Mouse (Mus musculus): ENCODE data around the gene Ezr. TPM values are rescaled to one million over a fixed set of nuclear protein-coding genes. Genes with fewer than 3 reads are reported as not detected.
"Not testable (repeated sequence)": the region's sequence is repeated elsewhere in the genome, so short reads cannot be mapped to it uniquely, and the experiment has no call there.

Ezr gene
- polyA plus RNA-seq, 1 experiment = 123 TPM

- Histone ChIP-seq H3K4me3 (replicated peaks) (no peak overlapping the region), H3K27me3 (replicated peaks) (peaks cover 21% of the 10 kb centered on the region), H3K9me3 (0 out of 2 replicates have a peak, but pooled peaks cover 3% of the 10 kb centered on the region), H3K36me3 (replicated peaks; ENCODE audit: low read length) (no peaks in the 10 kb centered on the region), H3K4me1 (no peaks in the 10 kb centered on the region)
- TF ChIP-seq FLI1 (IDR thresholded peaks at IDR 0.05; ENCODE audit: low read length) = no peak
- TF ChIP-seq GATA1 (IDR thresholded peaks at IDR 0.05; ENCODE audit: borderline replicate concordance, low read length) = no peak
These were observed 53.3 kb downstream of the Ezr start for GRCm38 (mm10) chr17:6729244-6729742.

DNA sequence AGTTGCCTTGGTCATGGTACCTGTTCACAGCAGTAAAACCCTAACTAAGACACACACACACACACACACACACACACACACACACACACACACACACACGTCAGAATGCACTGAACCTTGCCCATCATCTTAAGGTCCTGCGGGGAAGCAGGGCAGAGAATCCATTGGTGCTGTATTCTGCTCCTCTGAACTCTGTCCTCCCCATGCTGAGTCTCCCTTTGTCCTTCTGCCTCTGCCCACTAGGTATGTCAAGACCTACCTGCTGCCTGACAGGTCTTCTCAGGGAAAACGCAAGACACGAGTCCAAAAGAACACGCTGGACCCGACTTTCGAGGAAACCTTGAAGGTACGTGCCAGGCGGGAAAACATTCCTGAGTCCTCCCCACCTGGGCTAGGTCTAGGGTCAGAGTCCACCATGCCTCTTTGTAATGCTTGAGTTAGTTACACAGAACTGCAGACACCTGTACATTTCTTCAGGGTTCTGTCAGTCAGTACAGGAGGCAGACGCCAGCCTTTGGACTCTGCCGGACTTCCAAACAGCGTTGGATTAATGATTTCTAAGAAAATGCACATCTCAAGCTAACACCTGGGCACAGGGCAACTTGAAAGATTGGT lies 54.5 kb downstream of the Ezr start:
- no peak for TF ChIP-seq GATA1 (IDR thresholded peaks at IDR 0.05; ENCODE audit: borderline replicate concordance, low read length)
- TF ChIP-seq FLI1 (IDR thresholded peaks at IDR 0.05; ENCODE audit: low read length) = no peak
- H3K36me3 ChIP-seq (replicated peaks; ENCODE audit: low read length) = no peaks in the 10 kb centered on the region
- no peaks in the 10 kb centered on the region for H3K4me1 ChIP-seq
- H3K9me3 ChIP-seq = 0 out of 2 replicates have a peak, but pooled peaks cover 3% of the 10 kb centered on the region
- peaks cover 16% of the 10 kb centered on the region for H3K27me3 ChIP-seq (replicated peaks)
- H3K4me3 ChIP-seq (replicated peaks) = no peak overlapping the region

GRCm38 (mm10) chr17:6713944-6714343 lies 68.6 kb downstream of the Ezr start:
- not testable (repeated sequence) for H3K27me3 ChIP-seq (replicated peaks); H3K9me3 ChIP-seq; H3K4me3 ChIP-seq (replicated peaks); H3K4me1 ChIP-seq; H3K36me3 ChIP-seq (replicated peaks; ENCODE audit: low read length)

DNA sequence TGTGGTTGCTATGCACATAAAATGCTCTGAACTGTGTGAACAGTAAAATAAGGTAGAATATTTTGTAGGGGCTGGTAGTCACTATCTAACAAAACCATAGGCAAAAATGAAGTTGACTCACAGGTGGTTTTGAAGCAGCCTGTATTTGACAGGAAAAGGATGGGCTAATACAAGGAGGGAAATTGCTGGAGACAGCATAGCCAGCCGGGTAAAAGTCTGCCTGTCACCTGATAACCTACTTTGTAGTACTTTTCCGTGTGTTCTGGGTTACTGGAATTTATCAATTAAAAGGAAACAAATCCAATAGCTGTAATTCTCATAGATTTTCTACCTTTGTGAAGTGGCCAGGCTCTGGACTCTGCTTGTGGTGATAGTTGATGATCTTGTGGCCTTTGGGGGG lies 69.1 kb downstream of the Ezr start:
- H3K4me1 ChIP-seq; H3K9me3 ChIP-seq; H3K4me3 ChIP-seq (replicated peaks); H3K27me3 ChIP-seq (replicated peaks); H3K36me3 ChIP-seq (replicated peaks; ENCODE audit: low read length): not testable (repeated sequence)

- H3K9me3 ChIP-seq; H3K36me3 ChIP-seq (replicated peaks; ENCODE audit: low read length); H3K4me3 ChIP-seq (replicated peaks); H3K4me1 ChIP-seq; H3K27me3 ChIP-seq (replicated peaks): not testable (repeated sequence)
These were observed 74.4 kb downstream of the Ezr start for GRCm38 (mm10) chr17:6708194-6708593.

- H3K27me3 ChIP-seq (replicated peaks); H3K9me3 ChIP-seq; H3K36me3 ChIP-seq (replicated peaks; ENCODE audit: low read length); H3K4me1 ChIP-seq; H3K4me3 ChIP-seq (replicated peaks): not testable (repeated sequence)
These were observed 75.2 kb downstream of the Ezr start for GRCm38 (mm10) chr17:6707422-6707821.

GRCm38 (mm10) chr17:6706448-6706847 lies 76.1 kb downstream of the Ezr start:
- not testable (repeated sequence) for H3K27me3 ChIP-seq (replicated peaks); H3K4me3 ChIP-seq (replicated peaks); H3K36me3 ChIP-seq (replicated peaks; ENCODE audit: low read length); H3K4me1 ChIP-seq; H3K9me3 ChIP-seq

- not testable (repeated sequence) for H3K4me3 ChIP-seq (replicated peaks); H3K4me1 ChIP-seq; H3K9me3 ChIP-seq; H3K36me3 ChIP-seq (replicated peaks; ENCODE audit: low read length); H3K27me3 ChIP-seq (replicated peaks)
These were observed 79.0 kb downstream of the Ezr start for GRCm38 (mm10) chr17:6703381-6704270.

DNA sequence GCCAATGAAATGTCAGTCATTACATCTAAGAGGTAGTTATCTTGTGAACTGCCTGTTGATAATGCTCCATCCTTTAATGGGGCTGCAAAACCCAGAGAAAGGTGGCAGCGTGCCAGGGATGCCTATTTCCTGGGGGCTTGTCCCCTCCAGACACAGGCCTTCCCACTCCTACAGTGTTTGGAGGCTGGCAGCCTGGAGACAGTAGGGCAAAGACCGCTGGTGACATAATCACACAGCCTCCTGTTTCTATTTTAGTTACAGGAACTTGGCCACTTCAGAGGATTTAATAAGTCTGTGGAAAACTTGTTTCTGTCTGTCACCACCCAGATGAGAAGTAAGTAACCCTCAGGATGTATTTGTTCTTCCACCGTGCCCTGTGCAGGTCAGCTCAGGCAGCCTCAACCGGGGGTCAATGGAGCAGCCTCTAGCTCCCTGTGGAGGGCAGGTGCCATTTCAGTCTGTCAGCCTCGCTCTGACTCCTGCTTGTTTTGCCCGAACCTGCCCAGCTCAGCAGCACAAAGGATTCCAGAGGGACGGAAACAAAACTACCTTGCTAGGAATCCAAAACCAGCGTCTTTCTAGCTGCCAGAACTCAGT lies 79.9 kb downstream of the Ezr start:
- not testable (repeated sequence) for H3K4me3 ChIP-seq (replicated peaks); H3K27me3 ChIP-seq (replicated peaks); H3K36me3 ChIP-seq (replicated peaks; ENCODE audit: low read length); H3K4me1 ChIP-seq; H3K9me3 ChIP-seq

DNA sequence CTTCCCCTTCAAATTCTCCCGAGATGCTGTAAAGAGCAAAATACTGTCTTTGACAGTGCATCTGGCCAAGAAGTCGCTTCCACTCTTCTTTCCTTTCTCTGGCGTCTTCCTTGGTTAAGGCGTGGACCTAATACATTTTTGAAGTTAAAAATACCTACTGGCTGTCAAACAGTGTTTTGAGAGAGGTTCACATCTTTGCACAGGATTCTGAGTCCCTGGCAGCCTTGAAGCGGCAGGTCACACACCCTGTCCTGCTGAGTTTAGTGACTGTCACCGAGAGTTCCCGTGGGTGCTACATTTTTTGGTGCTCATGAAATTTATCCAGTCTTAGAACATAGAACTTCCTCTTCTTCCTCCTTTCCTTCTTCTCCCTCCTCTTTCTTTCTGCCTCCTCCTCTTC lies 82.5 kb downstream of the Ezr start:
- H3K36me3 ChIP-seq (replicated peaks; ENCODE audit: low read length); H3K4me3 ChIP-seq (replicated peaks); H3K27me3 ChIP-seq (replicated peaks); H3K4me1 ChIP-seq; H3K9me3 ChIP-seq: not testable (repeated sequence)

- H3K9me3 ChIP-seq; H3K4me3 ChIP-seq (replicated peaks); H3K4me1 ChIP-seq; H3K27me3 ChIP-seq (replicated peaks); H3K36me3 ChIP-seq (replicated peaks; ENCODE audit: low read length): not testable (repeated sequence)
These were observed 83.1 kb downstream of the Ezr start for GRCm38 (mm10) chr17:6699502-6699901.

DNA sequence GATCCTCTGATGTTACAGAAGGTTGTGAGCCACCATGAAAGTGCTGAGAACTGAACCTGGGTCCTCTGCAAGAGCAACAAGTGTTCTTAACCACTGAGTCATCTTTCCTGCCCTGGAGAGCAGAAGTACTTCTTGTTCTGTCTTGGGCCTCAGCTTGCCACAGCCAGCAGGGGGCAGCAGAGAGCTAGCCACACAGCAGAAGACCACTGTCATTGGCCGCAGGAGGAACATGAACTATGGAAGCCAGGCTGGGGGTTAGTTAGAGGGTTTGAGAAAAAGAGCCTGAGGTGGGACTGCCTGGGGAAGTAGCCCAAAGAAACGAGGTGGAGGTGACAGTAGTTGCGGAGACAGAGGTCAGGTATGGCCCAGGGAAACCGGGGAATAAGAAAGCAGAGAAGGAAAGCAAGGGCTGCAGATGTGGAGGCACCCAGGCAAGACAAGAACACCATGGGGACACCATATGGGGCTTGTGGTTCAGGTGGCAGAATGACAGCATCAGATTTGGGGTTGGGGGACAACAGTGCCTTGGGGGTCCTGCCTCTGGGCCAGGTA lies 85.3 kb downstream of the Ezr start:
- H3K4me3 ChIP-seq (replicated peaks); H3K9me3 ChIP-seq; H3K4me1 ChIP-seq; H3K27me3 ChIP-seq (replicated peaks); H3K36me3 ChIP-seq (replicated peaks; ENCODE audit: low read length): not testable (repeated sequence)

DNA sequence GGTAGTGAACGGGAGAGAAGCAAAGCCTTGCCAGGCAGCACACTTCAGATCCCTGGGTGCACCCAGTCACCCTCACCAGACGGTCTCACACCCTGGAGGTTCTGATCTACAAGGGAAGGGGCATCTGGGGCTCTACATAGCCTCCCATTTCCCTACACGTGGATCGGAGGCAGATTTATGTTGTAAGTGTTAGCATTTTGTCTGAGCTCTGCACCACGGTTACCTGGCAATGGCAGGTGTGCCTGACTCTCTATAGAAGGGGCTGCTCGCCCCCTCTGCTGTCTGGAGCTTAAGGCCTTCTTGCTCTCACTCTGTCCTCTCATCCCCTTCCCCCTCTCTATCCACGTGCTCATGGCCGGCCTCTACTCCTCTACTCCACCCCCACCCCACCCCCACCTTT lies 86.1 kb downstream of the Ezr start:
- H3K4me3 ChIP-seq (replicated peaks); H3K27me3 ChIP-seq (replicated peaks); H3K4me1 ChIP-seq; H3K9me3 ChIP-seq; H3K36me3 ChIP-seq (replicated peaks; ENCODE audit: low read length): not testable (repeated sequence)

GRCm38 (mm10) chr17:6695712-6696111 lies 86.9 kb downstream of the Ezr start:
- H3K4me3 ChIP-seq (replicated peaks) = not testable (repeated sequence)

DNA sequence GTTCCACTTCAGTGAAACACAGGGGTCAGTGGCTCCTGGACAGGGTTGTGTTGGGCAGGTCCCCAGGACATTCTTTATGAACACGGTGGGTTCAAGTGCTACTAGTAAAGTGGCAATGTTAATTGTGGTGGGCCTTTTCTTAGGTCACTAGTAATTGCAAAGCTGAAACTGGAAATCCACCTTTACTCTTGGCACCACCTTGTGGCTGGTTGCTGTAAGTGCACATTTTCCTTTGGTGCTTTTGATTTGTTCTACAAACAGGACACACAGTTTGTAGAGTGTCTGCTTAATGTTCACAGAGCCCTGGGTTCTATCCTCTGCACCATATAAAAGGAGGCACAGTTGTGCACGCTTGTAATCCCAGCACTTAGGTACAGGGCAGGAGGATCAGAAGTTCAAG lies 91.0 kb downstream of the Ezr start:
- not testable (repeated sequence) for H3K27me3 ChIP-seq (replicated peaks); H3K4me1 ChIP-seq; H3K4me3 ChIP-seq (replicated peaks); H3K9me3 ChIP-seq; H3K36me3 ChIP-seq (replicated peaks; ENCODE audit: low read length)

More at GRCm38 (mm10) chr17:6695712-6696111, 86.9 kb downstream of the Ezr start:
- not testable (repeated sequence) for H3K4me1 ChIP-seq; H3K9me3 ChIP-seq; H3K36me3 ChIP-seq (replicated peaks; ENCODE audit: low read length); H3K27me3 ChIP-seq (replicated peaks)

Measured in megakaryocyte, embryonic 14.5 days (primary cell).